Mouse (Mus musculus) embryonic facial prominence, embryonic 13.5 days (tissue): ENCODE data around the gene Srp9. TPM values are rescaled to one million over a fixed set of nuclear protein-coding genes. Genes with fewer than 3 reads are reported as not detected.

Source experiments
- ATAC-seq: fragments of 200-750 bp; cut with Nextera tagmentation; 2 replicates; pipeline ENCODE4 v1.8.0; 2017; ENCODE audit warnings: low read depth; ENCODE audit not compliant: insufficient number of reproducible peaks, insufficient read depth, low FRiP score, low TSS enrichment
- H3K27ac ChIP-seq: fragments of 300-500 bp; sonication (generic); 2 replicates; pipeline ENCODE4 v1.5.1; 2015; ENCODE audit warnings: moderate library complexity, mild to moderate bottlenecking, inconsistent platforms
- H3K27me3 ChIP-seq: fragments of 300-500 bp; sonication (generic); 2 replicates; pipeline ENCODE4 v1.6.1; 2015; ENCODE audit warnings: mild to moderate bottlenecking, inconsistent platforms
- H3K36me3 ChIP-seq: fragments of 300-500 bp; sonication (generic); 2 replicates; pipeline ENCODE4 v1.6.1; 2015; ENCODE audit warnings: mild to moderate bottlenecking, inconsistent platforms
- H3K4me1 ChIP-seq: fragments of 300-500 bp; sonication (generic); 2 replicates; pipeline ENCODE4 v1.6.1; 2015; ENCODE audit warnings: inconsistent platforms
- H3K4me2 ChIP-seq: fragments of 300-500 bp; sonication (generic); 2 replicates; pipeline ENCODE4 v1.6.1; 2015; ENCODE audit warnings: moderate library complexity, mild to moderate bottlenecking, inconsistent platforms
- H3K4me3 ChIP-seq: fragments of 300-500 bp; sonication (generic); 2 replicates; pipeline ENCODE4 v1.5.1; 2015; ENCODE audit warnings: mild to moderate bottlenecking, inconsistent platforms
- H3K9ac ChIP-seq: fragments of 300-500 bp; sonication (generic); 2 replicates; pipeline ENCODE4 v1.6.1; 2015; ENCODE audit warnings: mild to moderate bottlenecking, inconsistent platforms
- H3K9me3 ChIP-seq: fragments of 300-500 bp; sonication (generic); 2 replicates; pipeline ENCODE4 v1.6.1; 2016; ENCODE audit warnings: inconsistent platforms
- WGBS: fragments of 180-500 bp; shearing (Covaris S2); methylation state at CpG from one replicate; pipeline ENCODE4 v1.1.7; 2015; ENCODE audit warnings: mixed read lengths; 5-methylcytosine and 5-hydroxymethylcytosine counted together
- polyA plus RNA-seq: library from polyadenylated mRNA; unstranded; fragments of >200 nt; fragmentation: Nextera tagmentation; extraction: Ambion mirVana; gene quantifications from 2 replicates; pipeline ENCODE4 v1.2.1, GENCODE M21; 2015

Srp9 gene
- 163 and 166 TPM in 2 replicates for polyA plus RNA-seq

- Histone ChIP-seq H3K9me3 (no peaks in the 10 kb centered on the region), H3K9ac (peak within 1 kb of the TSS; percentile 83), H3K4me3 (peak within 1 kb of the TSS; percentile 82), H3K36me3 (peaks cover 5% of the 10 kb centered on the region), H3K27ac (peak within 1 kb of the TSS; percentile 85), H3K4me2 (peak within 1 kb of the TSS; percentile 77), H3K4me1 (peaks cover 19% of the 10 kb centered on the region), H3K27me3 (no peaks in the 10 kb centered on the region)
- peak; percentile 97 for ATAC-seq
- under 1% methylated on average over 37 of the region's 37 CpGs for WGBS
Observed at GRCm38 (mm10) chr1:182124506-182124905, at the start of gene Srp9. TSS of gene Srp9 (plus strand) at chr1:182124737.

- H3K27ac ChIP-seq = peak overlapping the region; percentile 39
- 0 out of 2 replicates have a peak, but pooled peaks have one; percentile 56 for ATAC-seq
- peak overlapping the region; percentile 32; the same call in 1 of the 2 replicates for H3K9ac ChIP-seq
Observed at GRCm38 (mm10) chr1:182081744-182082419, 42.7 kb upstream of the Srp9 start.

GRCm38 (mm10) chr1:182083459-182083858 lies 41.1 kb upstream of the Srp9 start:
- H3K9me3 ChIP-seq = no peaks in the 10 kb centered on the region
- no peak overlapping the region for H3K4me2 ChIP-seq
- no peaks in the 10 kb centered on the region for H3K36me3 ChIP-seq
- H3K27ac ChIP-seq = no peak overlapping the region
- no peaks in the 10 kb centered on the region for H3K27me3 ChIP-seq
- H3K4me1 ChIP-seq = peaks cover 28% of the 10 kb centered on the region
- H3K9ac ChIP-seq = no peak overlapping the region
- 83% methylated on average over 4 of the region's 4 CpGs for WGBS
- no peak overlapping the region for H3K4me3 ChIP-seq
- no peak for ATAC-seq

More at GRCm38 (mm10) chr1:182081744-182082419, 42.7 kb upstream of the Srp9 start:
- Histone ChIP-seq H3K9me3 (no peaks in the 10 kb centered on the region), H3K4me3 (no peak overlapping the region), H3K4me2 (peak overlapping the region; percentile 41), H3K27me3 (no peaks in the 10 kb centered on the region), H3K36me3 (no peaks in the 10 kb centered on the region), H3K4me1 (peaks cover 17% of the 10 kb centered on the region)
- WGBS = 20% methylated on average over 16 of the region's 16 CpGs

GRCm38 (mm10) chr1:182086759-182087158 lies 37.8 kb upstream of the Srp9 start:
- H3K27ac ChIP-seq = no peak overlapping the region
- H3K4me3 ChIP-seq = no peak overlapping the region
- WGBS = 50% methylated on average over 7 of the region's 7 CpGs
- peaks cover 59% of the 10 kb centered on the region for H3K4me1 ChIP-seq
- no peak for ATAC-seq
- H3K9ac ChIP-seq = no peak overlapping the region
- H3K4me2 ChIP-seq = no peak overlapping the region
- H3K27me3 ChIP-seq = no peaks in the 10 kb centered on the region
- H3K9me3 ChIP-seq = no peaks in the 10 kb centered on the region
- H3K36me3 ChIP-seq = no peaks in the 10 kb centered on the region

GRCm38 (mm10) chr1:182087351-182087750 lies 37.2 kb upstream of the Srp9 start:
- peaks cover 59% of the 10 kb centered on the region for H3K4me1 ChIP-seq
- 83% methylated on average over 3 of the region's 3 CpGs for WGBS
- ATAC-seq = no peak

GRCm38 (mm10) chr1:182087753-182088633 lies 36.5 kb upstream of the Srp9 start:
- no peak for ATAC-seq
- 0 out of 2 replicates have a peak overlapping the region, but pooled peaks have one; percentile 76 for H3K27ac ChIP-seq
- 0 out of 2 replicates have a peak overlapping the region, but pooled peaks have one; percentile 20 for H3K4me2 ChIP-seq
- 76% methylated on average over 14 of the region's 14 CpGs for WGBS
- no peaks in the 10 kb centered on the region for H3K27me3 ChIP-seq
- no peaks in the 10 kb centered on the region for H3K9me3 ChIP-seq
- H3K4me3 ChIP-seq = no peak overlapping the region
- no peaks in the 10 kb centered on the region for H3K36me3 ChIP-seq
- H3K9ac ChIP-seq = no peak overlapping the region
- peaks cover 58% of the 10 kb centered on the region for H3K4me1 ChIP-seq

More at GRCm38 (mm10) chr1:182087351-182087750, 37.2 kb upstream of the Srp9 start:
- no peak overlapping the region for H3K27ac ChIP-seq
- no peaks in the 10 kb centered on the region for H3K27me3 ChIP-seq
- H3K9me3 ChIP-seq = no peaks in the 10 kb centered on the region
- H3K9ac ChIP-seq = no peak overlapping the region
- H3K4me2 ChIP-seq = no peak overlapping the region
- H3K36me3 ChIP-seq = no peaks in the 10 kb centered on the region
- H3K4me3 ChIP-seq = no peak overlapping the region

- H3K27ac ChIP-seq = peak overlapping the region; percentile 76; the same call in 1 of the 2 replicates
- peak; percentile 33; the same call in 1 of the 2 replicates for ATAC-seq
- WGBS = 32% methylated on average over 14 of the region's 14 CpGs
- no peaks in the 10 kb centered on the region for H3K27me3 ChIP-seq
- no peak overlapping the region for H3K4me3 ChIP-seq
- 0 out of 2 replicates have a peak overlapping the region, but pooled peaks have one; percentile 20 for H3K4me2 ChIP-seq
- peaks cover 58% of the 10 kb centered on the region for H3K4me1 ChIP-seq
- no peak overlapping the region for H3K9ac ChIP-seq
- no peaks in the 10 kb centered on the region for H3K9me3 ChIP-seq
- H3K36me3 ChIP-seq = no peaks in the 10 kb centered on the region
Observed at GRCm38 (mm10) chr1:182088844-182089418, 35.6 kb upstream of the Srp9 start.

GRCm38 (mm10) chr1:182089600-182090297 lies 34.8 kb upstream of the Srp9 start:
- H3K9me3 ChIP-seq = no peaks in the 10 kb centered on the region
- no peaks in the 10 kb centered on the region for H3K27me3 ChIP-seq
- ATAC-seq = no peak
- H3K4me1 ChIP-seq = peaks cover 63% of the 10 kb centered on the region
- no peak overlapping the region for H3K4me2 ChIP-seq
- peak overlapping the region; percentile 76 for H3K27ac ChIP-seq
- H3K36me3 ChIP-seq = no peaks in the 10 kb centered on the region
- 26% methylated on average over 15 of the region's 15 CpGs for WGBS
- no peak overlapping the region for H3K4me3 ChIP-seq
- peak overlapping the region; percentile 41; the same call in 1 of the 2 replicates for H3K9ac ChIP-seq

GRCm38 (mm10) chr1:182090298-182090677 lies 34.2 kb upstream of the Srp9 start:
- H3K4me2 ChIP-seq = no peak overlapping the region
- peaks cover 68% of the 10 kb centered on the region for H3K4me1 ChIP-seq
- H3K36me3 ChIP-seq = no peaks in the 10 kb centered on the region
- H3K4me3 ChIP-seq = no peak overlapping the region
- H3K27ac ChIP-seq = peak overlapping the region; percentile 76
- H3K9me3 ChIP-seq = no peaks in the 10 kb centered on the region
- no peaks in the 10 kb centered on the region for H3K27me3 ChIP-seq
- peak overlapping the region; percentile 41; the same call in 1 of the 2 replicates for H3K9ac ChIP-seq
- WGBS = 26% methylated on average over 5 of the region's 5 CpGs
- no peak for ATAC-seq

- H3K36me3 ChIP-seq = no peaks in the 10 kb centered on the region
- 49% methylated on average over 7 of the region's 7 CpGs for WGBS
- peaks cover 74% of the 10 kb centered on the region for H3K4me1 ChIP-seq
- H3K9me3 ChIP-seq = no peaks in the 10 kb centered on the region
- no peak overlapping the region for H3K9ac ChIP-seq
- H3K4me3 ChIP-seq = no peak overlapping the region
- no peak for ATAC-seq
- H3K27ac ChIP-seq = peak overlapping the region; percentile 71; the same call in 1 of the 2 replicates
- H3K4me2 ChIP-seq = no peak overlapping the region
- H3K27me3 ChIP-seq = no peaks in the 10 kb centered on the region
Observed at GRCm38 (mm10) chr1:182091261-182091660, 33.3 kb upstream of the Srp9 start.
